Mouse (Mus musculus): ENCODE results near the gene Ssh3. TPM values are rescaled to one million over a fixed set of nuclear protein-coding genes. Genes with fewer than 3 reads are reported as not detected.

Gene Ssh3
- polyA plus RNA-seq, 1 experiment from 2014 or later, result 3.1 TPM

- no peak for ATAC-seq (replicated peaks; ENCODE audit: insufficient number of reproducible peaks, low FRiP score, low TSS enrichment)
- no peak overlapping the region for H3K27ac ChIP-seq (ENCODE audit: low read depth, low read length)
- no peak overlapping the region for H3K9ac ChIP-seq (ENCODE audit: low read depth, low read length)
- H3K4me1 ChIP-seq (ENCODE audit: control insufficient read depth, insufficient read depth, low read length), result peaks cover 7% of the 10 kb centered on the region; the same call in 1 of the 2 replicates
- WGBS (ENCODE audit: insufficient replicate concordance), result 68% methylated on average over 8 of the region's 8 CpGs
- no peak overlapping the region for H3K4me2 ChIP-seq
- H3K27me3 ChIP-seq (ENCODE audit: control insufficient read depth, insufficient read depth, low read length), result peaks cover 10% of the 10 kb centered on the region; the same call in 1 of the 2 replicates
- H3K36me3 ChIP-seq (ENCODE audit: control insufficient read depth, insufficient read depth, low read length), result no peaks in the 10 kb centered on the region
- no peaks in the 10 kb centered on the region for H3K9me3 ChIP-seq (replicated peaks; ENCODE audit: control insufficient read depth, low read length)
- H3K4me3 ChIP-seq (ENCODE audit: low read depth, low read length), result no peak overlapping the region
Measured at GRCm38 (mm10) chr19:4230415-4230814, 38.6 kb downstream of the Ssh3 start.

- no peaks in the 10 kb centered on the region for H3K36me3 ChIP-seq (ENCODE audit: control insufficient read depth, insufficient read depth, low read length)
- peak overlapping the region; percentile 35; the same call in 1 of the 2 replicates for H3K9ac ChIP-seq (ENCODE audit: low read depth, low read length)
- no peak overlapping the region for H3K27ac ChIP-seq (ENCODE audit: low read depth, low read length)
- no peak overlapping the region for H3K4me2 ChIP-seq
- no peak overlapping the region for H3K4me3 ChIP-seq (ENCODE audit: low read depth, low read length)
- peaks cover 7% of the 10 kb centered on the region; the same call in 1 of the 2 replicates for H3K4me1 ChIP-seq (ENCODE audit: control insufficient read depth, insufficient read depth, low read length)
- no peaks in the 10 kb centered on the region for H3K9me3 ChIP-seq (replicated peaks; ENCODE audit: control insufficient read depth, low read length)
- WGBS (ENCODE audit: insufficient replicate concordance), result 37% methylated on average over 9 of the region's 9 CpGs
- ATAC-seq (replicated peaks; ENCODE audit: insufficient number of reproducible peaks, low FRiP score, low TSS enrichment), result no peak
- peaks cover 10% of the 10 kb centered on the region; the same call in 1 of the 2 replicates for H3K27me3 ChIP-seq (ENCODE audit: control insufficient read depth, insufficient read depth, low read length)
Measured at GRCm38 (mm10) chr19:4229451-4230076, 39.4 kb downstream of the Ssh3 start.

- peaks cover 7% of the 10 kb centered on the region; the same call in 1 of the 2 replicates for H3K4me1 ChIP-seq (ENCODE audit: control insufficient read depth, insufficient read depth, low read length)
- ATAC-seq (replicated peaks; ENCODE audit: insufficient number of reproducible peaks, low FRiP score, low TSS enrichment), result no peak
- H3K27me3 ChIP-seq (ENCODE audit: control insufficient read depth, insufficient read depth, low read length), result peaks cover 10% of the 10 kb centered on the region; the same call in 1 of the 2 replicates
- no peak overlapping the region for H3K9ac ChIP-seq (ENCODE audit: low read depth, low read length)
- H3K9me3 ChIP-seq (replicated peaks; ENCODE audit: control insufficient read depth, low read length), result no peaks in the 10 kb centered on the region
- no peak overlapping the region for H3K4me3 ChIP-seq (ENCODE audit: low read depth, low read length)
- H3K36me3 ChIP-seq (ENCODE audit: control insufficient read depth, insufficient read depth, low read length), result no peaks in the 10 kb centered on the region
- H3K4me2 ChIP-seq, result no peak overlapping the region
- H3K27ac ChIP-seq (ENCODE audit: low read depth, low read length), result no peak overlapping the region
- 66% methylated on average over 4 of the region's 4 CpGs for WGBS (ENCODE audit: insufficient replicate concordance)
Measured at GRCm38 (mm10) chr19:4228891-4229290, 40.1 kb downstream of the Ssh3 start.

- peaks cover 7% of the 10 kb centered on the region; the same call in 1 of the 2 replicates for H3K4me1 ChIP-seq (ENCODE audit: control insufficient read depth, insufficient read depth, low read length)
- H3K9ac ChIP-seq (ENCODE audit: low read depth, low read length), result no peak overlapping the region
- no peak overlapping the region for H3K27ac ChIP-seq (ENCODE audit: low read depth, low read length)
- no peak overlapping the region for H3K4me3 ChIP-seq (ENCODE audit: low read depth, low read length)
- no peak for ATAC-seq (replicated peaks; ENCODE audit: insufficient number of reproducible peaks, low FRiP score, low TSS enrichment)
- no peak overlapping the region for H3K4me2 ChIP-seq
- peaks cover 10% of the 10 kb centered on the region; the same call in 1 of the 2 replicates for H3K27me3 ChIP-seq (ENCODE audit: control insufficient read depth, insufficient read depth, low read length)
- H3K9me3 ChIP-seq (replicated peaks; ENCODE audit: control insufficient read depth, low read length), result no peaks in the 10 kb centered on the region
- 17% methylated on average over 8 of the region's 8 CpGs for WGBS (ENCODE audit: insufficient replicate concordance)
- no peaks in the 10 kb centered on the region for H3K36me3 ChIP-seq (ENCODE audit: control insufficient read depth, insufficient read depth, low read length)
Measured at GRCm38 (mm10) chr19:4227894-4228678, 40.9 kb downstream of the Ssh3 start.

- no peak for ATAC-seq (replicated peaks; ENCODE audit: insufficient number of reproducible peaks, low FRiP score, low TSS enrichment)
- no peak overlapping the region for H3K27ac ChIP-seq (ENCODE audit: low read depth, low read length)
- H3K4me1 ChIP-seq (ENCODE audit: control insufficient read depth, insufficient read depth, low read length), result peaks cover 6% of the 10 kb centered on the region; the same call in 1 of the 2 replicates
- no peak overlapping the region for H3K4me3 ChIP-seq (ENCODE audit: low read depth, low read length)
- no peaks in the 10 kb centered on the region for H3K9me3 ChIP-seq (replicated peaks; ENCODE audit: control insufficient read depth, low read length)
- no peak overlapping the region for H3K4me2 ChIP-seq
- 61% methylated on average over 5 of the region's 5 CpGs for WGBS (ENCODE audit: insufficient replicate concordance)
- H3K27me3 ChIP-seq (ENCODE audit: control insufficient read depth, insufficient read depth, low read length), result peaks cover 10% of the 10 kb centered on the region; the same call in 1 of the 2 replicates
- no peak overlapping the region for H3K9ac ChIP-seq (ENCODE audit: low read depth, low read length)
- no peaks in the 10 kb centered on the region for H3K36me3 ChIP-seq (ENCODE audit: control insufficient read depth, insufficient read depth, low read length)
Measured at GRCm38 (mm10) chr19:4227446-4227845, 41.5 kb downstream of the Ssh3 start.

- H3K9ac ChIP-seq (ENCODE audit: low read depth, low read length), result no peak overlapping the region
- 81% methylated on average over 7 of the region's 7 CpGs for WGBS (ENCODE audit: insufficient replicate concordance)
- no peaks in the 10 kb centered on the region for H3K36me3 ChIP-seq (ENCODE audit: control insufficient read depth, insufficient read depth, low read length)
- H3K4me1 ChIP-seq (ENCODE audit: control insufficient read depth, insufficient read depth, low read length), result peaks cover 9% of the 10 kb centered on the region; the same call in 1 of the 2 replicates
- H3K9me3 ChIP-seq (replicated peaks; ENCODE audit: control insufficient read depth, low read length), result no peaks in the 10 kb centered on the region
- peaks cover 15% of the 10 kb centered on the region; the same call in 1 of the 2 replicates for H3K27me3 ChIP-seq (ENCODE audit: control insufficient read depth, insufficient read depth, low read length)
- no peak for ATAC-seq (replicated peaks; ENCODE audit: insufficient number of reproducible peaks, low FRiP score, low TSS enrichment)
- H3K27ac ChIP-seq (ENCODE audit: low read depth, low read length), result no peak overlapping the region
- H3K4me3 ChIP-seq (ENCODE audit: low read depth, low read length), result no peak overlapping the region
- no peak overlapping the region for H3K4me2 ChIP-seq
Measured at GRCm38 (mm10) chr19:4226779-4227178, 42.2 kb downstream of the Ssh3 start.

- Histone ChIP-seq H3K9ac (ENCODE audit: low read depth, low read length) (0 out of 2 replicates have a peak overlapping the region, but pooled peaks have one; percentile 16), H3K27me3 (ENCODE audit: control insufficient read depth, insufficient read depth, low read length) (peaks cover 19% of the 10 kb centered on the region), H3K4me3 (ENCODE audit: low read depth, low read length) (no peak overlapping the region), H3K36me3 (ENCODE audit: control insufficient read depth, insufficient read depth, low read length) (no peaks in the 10 kb centered on the region), H3K4me1 (ENCODE audit: control insufficient read depth, insufficient read depth, low read length) (peaks cover 28% of the 10 kb centered on the region), H3K9me3 (replicated peaks; ENCODE audit: control insufficient read depth, low read length) (no peaks in the 10 kb centered on the region), H3K27ac (ENCODE audit: low read depth, low read length) (no peak overlapping the region), H3K4me2 (no peak overlapping the region)
- 78% methylated on average over 11 of the region's 11 CpGs for WGBS (ENCODE audit: insufficient replicate concordance)
- ATAC-seq (replicated peaks; ENCODE audit: insufficient number of reproducible peaks, low FRiP score, low TSS enrichment), result no peak
Measured at GRCm38 (mm10) chr19:4222165-4222564, 46.8 kb downstream of the Ssh3 start.

- Histone ChIP-seq H3K27me3 (ENCODE audit: control insufficient read depth, insufficient read depth, low read length) (peaks cover 25% of the 10 kb centered on the region), H3K36me3 (ENCODE audit: control insufficient read depth, insufficient read depth, low read length) (no peaks in the 10 kb centered on the region), H3K27ac (ENCODE audit: low read depth, low read length) (peak overlapping the region; percentile 24; the same call in 1 of the 2 replicates), H3K4me1 (ENCODE audit: control insufficient read depth, insufficient read depth, low read length) (peaks cover 34% of the 10 kb centered on the region), H3K9ac (ENCODE audit: low read depth, low read length) (0 out of 2 replicates have a peak overlapping the region, but pooled peaks have one; percentile 22), H3K4me3 (ENCODE audit: low read depth, low read length) (no peak overlapping the region), H3K4me2 (peak overlapping the region; percentile 3), H3K9me3 (replicated peaks; ENCODE audit: control insufficient read depth, low read length) (no peaks in the 10 kb centered on the region)
- ATAC-seq (replicated peaks; ENCODE audit: insufficient number of reproducible peaks, low FRiP score, low TSS enrichment), result no peak
- 30% methylated on average over 14 of the region's 14 CpGs for WGBS (ENCODE audit: insufficient replicate concordance)
Measured at GRCm38 (mm10) chr19:4220957-4221743, 47.8 kb downstream of the Ssh3 start.

All from heart, embryonic 11.5 days (tissue).